Mouse (Mus musculus) liver, embryonic 15.5 days (tissue): ENCODE data around the gene Cyp11a1. TPM values are rescaled to one million over a fixed set of nuclear protein-coding genes. Genes with fewer than 3 reads are reported as not detected.

Experiments used
- ATAC-seq: fragments of 200-750 bp; cut with Nextera tagmentation; 2 replicates; pipeline ENCODE4 v1.8.0; 2017; ENCODE audit warnings: moderate number of reproducible peaks, mild to moderate bottlenecking, moderate library complexity; ENCODE audit not compliant: insufficient read depth
- H3K27ac ChIP-seq: fragments of 300-500 bp; sonication (generic); replicated peaks from 2 replicates; pipeline ENCODE4 v1.5.1; 2015; ENCODE audit warnings: mild to moderate bottlenecking, inconsistent platforms
- H3K27me3 ChIP-seq: fragments of 300-500 bp; sonication (generic); 2 replicates; pipeline ENCODE4 v1.6.1; 2015; ENCODE audit warnings: mild to moderate bottlenecking, inconsistent platforms
- H3K36me3 ChIP-seq: fragments of 300-500 bp; sonication (generic); replicated peaks from 2 replicates; pipeline ENCODE4 v1.6.1; 2015; ENCODE audit warnings: moderate library complexity, mild to moderate bottlenecking, inconsistent platforms
- H3K4me1 ChIP-seq: fragments of 300-500 bp; sonication (generic); replicated peaks from 2 replicates; pipeline ENCODE4 v1.6.1; 2015; ENCODE audit warnings: inconsistent platforms
- H3K4me2 ChIP-seq: fragments of 300-500 bp; sonication (generic); 2 replicates; pipeline ENCODE4 v1.6.1; 2015; ENCODE audit warnings: moderate library complexity, mild to moderate bottlenecking, inconsistent platforms
- H3K4me3 ChIP-seq: fragments of 300-500 bp; sonication (generic); replicated peaks from 2 replicates; pipeline ENCODE4 v1.5.1; 2015; ENCODE audit warnings: mild to moderate bottlenecking, inconsistent platforms
- H3K9ac ChIP-seq: fragments of 300-500 bp; sonication (generic); 2 replicates; pipeline ENCODE4 v1.6.1; 2015; ENCODE audit warnings: moderate library complexity, mild to moderate bottlenecking, inconsistent platforms
- H3K9me3 ChIP-seq: fragments of 300-500 bp; sonication (generic); replicated peaks from 2 replicates; pipeline ENCODE4 v1.6.1; 2016; ENCODE audit warnings: inconsistent platforms
- WGBS: fragments of 180-500 bp; shearing (Covaris S2); methylation state at CpG from one replicate; pipeline ENCODE4 v1.1.7; 2015; ENCODE audit warnings: mixed read lengths; ENCODE audit not compliant: insufficient replicate concordance; 5-methylcytosine and 5-hydroxymethylcytosine counted together
- polyA plus RNA-seq: library from polyadenylated mRNA; unstranded; fragments of >200 nt; fragmentation: Nextera tagmentation; extraction: Ambion mirVana; gene quantifications from 2 replicates; pipeline ENCODE4 v1.2.1, GENCODE M21; 2015

Cyp11a1 gene
- 1.3 and 1.5 TPM in 2 replicates for polyA plus RNA-seq

GRCm38 (mm10) chr9:58005753-58006461 is at the start of gene Cyp11a1:
Gene Cyp11a1, plus strand, starts transcription at chr9:58006411.
- Histone ChIP-seq H3K9me3 (no peaks in the 10 kb centered on the region), H3K27ac (no peak within 1 kb of the TSS), H3K4me3 (no peak within 1 kb of the TSS), H3K4me1 (no peaks in the 10 kb centered on the region; the same call in 1 of the 2 replicates), H3K36me3 (no peaks in the 10 kb centered on the region), H3K9ac (no peak within 1 kb of the TSS), H3K4me2 (no peak within 1 kb of the TSS), H3K27me3 (no peaks in the 10 kb centered on the region; the same call in 1 of the 2 replicates)
- WGBS: 52% methylated on average over 16 of the region's 16 CpGs
- no peak for ATAC-seq

- 0 out of 2 replicates have a peak, but pooled peaks cover 4% of the 10 kb centered on the region for H3K27me3 ChIP-seq
- no peak overlapping the region for H3K4me2 ChIP-seq
- H3K4me1 ChIP-seq: no peaks in the 10 kb centered on the region; the same call in 1 of the 2 replicates
- WGBS: 32% methylated on average over 5 of the region's 5 CpGs
- H3K27ac ChIP-seq: no peak overlapping the region
- no peak overlapping the region for H3K4me3 ChIP-seq
- no peak for ATAC-seq
- H3K9ac ChIP-seq: no peak overlapping the region
- no peaks in the 10 kb centered on the region for H3K9me3 ChIP-seq
- no peaks in the 10 kb centered on the region for H3K36me3 ChIP-seq
Measured at GRCm38 (mm10) chr9:57956838-57957236, 49.4 kb upstream of the Cyp11a1 start.

GRCm38 (mm10) chr9:57958615-57959014 is 47.6 kb upstream of the Cyp11a1 start:
- ATAC-seq: no peak
- Histone ChIP-seq H3K36me3 (no peaks in the 10 kb centered on the region), H3K27ac (no peak overlapping the region), H3K4me3 (no peak overlapping the region), H3K4me1 (no peaks in the 10 kb centered on the region; the same call in 1 of the 2 replicates), H3K9me3 (no peaks in the 10 kb centered on the region), H3K4me2 (no peak overlapping the region), H3K9ac (no peak overlapping the region), H3K27me3 (no peaks in the 10 kb centered on the region)
- WGBS: 50% methylated on average over 1 of the region's 1 CpGs

- H3K27me3 ChIP-seq: no peaks in the 10 kb centered on the region
- H3K27ac ChIP-seq: no peak overlapping the region
- H3K4me2 ChIP-seq: no peak overlapping the region
- ATAC-seq: no peak
- H3K4me3 ChIP-seq: no peak overlapping the region
- H3K9ac ChIP-seq: no peak overlapping the region
- no peaks in the 10 kb centered on the region; the same call in 1 of the 2 replicates for H3K4me1 ChIP-seq
- 55% methylated on average over 10 of the region's 10 CpGs for WGBS
- no peaks in the 10 kb centered on the region for H3K36me3 ChIP-seq
- H3K9me3 ChIP-seq: no peaks in the 10 kb centered on the region
Measured at GRCm38 (mm10) chr9:57959399-57959798, 46.8 kb upstream of the Cyp11a1 start.

- H3K27me3 ChIP-seq: no peaks in the 10 kb centered on the region
- no peak overlapping the region for H3K27ac ChIP-seq
- no peaks in the 10 kb centered on the region for H3K36me3 ChIP-seq
- ATAC-seq: no peak
- no peak overlapping the region for H3K9ac ChIP-seq
- H3K4me2 ChIP-seq: no peak overlapping the region
- WGBS: 70% methylated on average over 17 of the region's 17 CpGs
- no peaks in the 10 kb centered on the region for H3K9me3 ChIP-seq
- no peaks in the 10 kb centered on the region; the same call in 1 of the 2 replicates for H3K4me1 ChIP-seq
- no peak overlapping the region for H3K4me3 ChIP-seq
Measured at GRCm38 (mm10) chr9:57959886-57960866, 46.0 kb upstream of the Cyp11a1 start.

GRCm38 (mm10) chr9:57961226-57961625 is 45.0 kb upstream of the Cyp11a1 start:
- WGBS: 72% methylated on average over 15 of the region's 15 CpGs
- Histone ChIP-seq H3K9ac (no peak overlapping the region), H3K4me1 (no peaks in the 10 kb centered on the region), H3K27ac (no peak overlapping the region), H3K4me3 (no peak overlapping the region), H3K4me2 (no peak overlapping the region), H3K36me3 (no peaks in the 10 kb centered on the region), H3K9me3 (no peaks in the 10 kb centered on the region), H3K27me3 (no peaks in the 10 kb centered on the region)
- ATAC-seq: no peak

GRCm38 (mm10) chr9:57961863-57962778 is 44.1 kb upstream of the Cyp11a1 start:
- no peak for ATAC-seq
- WGBS: 55% methylated on average over 17 of the region's 17 CpGs
- no peaks in the 10 kb centered on the region for H3K4me1 ChIP-seq
- H3K27ac ChIP-seq: no peak overlapping the region
- H3K27me3 ChIP-seq: no peaks in the 10 kb centered on the region
- H3K9me3 ChIP-seq: no peaks in the 10 kb centered on the region
- no peak overlapping the region for H3K4me2 ChIP-seq
- no peaks in the 10 kb centered on the region for H3K36me3 ChIP-seq
- no peak overlapping the region for H3K4me3 ChIP-seq
- H3K9ac ChIP-seq: no peak overlapping the region

GRCm38 (mm10) chr9:57963249-57963997 is 42.8 kb upstream of the Cyp11a1 start:
- H3K9me3 ChIP-seq: no peaks in the 10 kb centered on the region
- ATAC-seq: no peak

GRCm38 (mm10) chr9:57963998-57964395 is 42.2 kb upstream of the Cyp11a1 start:
- Histone ChIP-seq H3K4me1 (0 out of 2 replicates have a peak, but pooled peaks cover 9% of the 10 kb centered on the region), H3K9me3 (no peaks in the 10 kb centered on the region), H3K27me3 (no peaks in the 10 kb centered on the region), H3K9ac (no peak overlapping the region), H3K27ac (no peak overlapping the region), H3K36me3 (no peaks in the 10 kb centered on the region), H3K4me2 (no peak overlapping the region), H3K4me3 (no peak overlapping the region)
- 61% methylated on average over 5 of the region's 5 CpGs for WGBS
- no peak for ATAC-seq

More at GRCm38 (mm10) chr9:57963249-57963997, 42.8 kb upstream of the Cyp11a1 start:
- Histone ChIP-seq H3K4me1 (0 out of 2 replicates have a peak, but pooled peaks cover 5% of the 10 kb centered on the region), H3K27ac (no peak overlapping the region), H3K27me3 (no peaks in the 10 kb centered on the region), H3K4me2 (no peak overlapping the region), H3K4me3 (no peak overlapping the region), H3K36me3 (no peaks in the 10 kb centered on the region), H3K9ac (no peak overlapping the region)
- WGBS: 59% methylated on average over 4 of the region's 4 CpGs
